Mouse (Mus musculus) myocyte (in vitro differentiated cells): ENCODE results near the gene Mgat5b.

Experiments
- CEBPB ChIP-seq: IDR thresholded peaks from 2 replicates; pipeline ENCODE4 v1.6.1; 2011; ENCODE audit warnings: mild to moderate bottlenecking, moderate library complexity; ENCODE audit not compliant: poor library complexity, insufficient read depth, severe bottlenecking
- E2F4 ChIP-seq: IDR thresholded peaks from one replicate; pipeline ENCODE4 v1.6.1; 2011; ENCODE audit warnings: mild to moderate bottlenecking, control low read depth, moderate library complexity; ENCODE audit not compliant: insufficient read depth
- MAX ChIP-seq: IDR thresholded peaks from one replicate; pipeline ENCODE4 v1.6.1; 2011; ENCODE audit warnings: low read depth, mild to moderate bottlenecking, control low read depth
- MYOD1 ChIP-seq, 3 experiments: IDR thresholded peaks; one replicate each; pipeline ENCODE4 v1.6.1; 2011; ENCODE audit warnings: control low read depth in 2 of 3, low read depth in 2 of 3, mild to moderate bottlenecking in 2 of 3, moderate library complexity in 1 of 3; ENCODE audit not compliant: insufficient read length in 2 of 3, control insufficient read depth in 1 of 3
- MYOG ChIP-seq, 3 experiments: IDR thresholded peaks; one replicate each; pipeline ENCODE4 v1.6.1; 2011; ENCODE audit warnings: control low read depth in 2 of 3, low read depth in 2 of 3, mild to moderate bottlenecking in 2 of 3; ENCODE audit not compliant: insufficient read length in 2 of 3, control insufficient read depth in 1 of 3, insufficient read depth in 1 of 3
- POLR2A ChIP-seq: IDR thresholded peaks from one replicate; pipeline ENCODE4 v1.6.1; 2011; ENCODE audit warnings: low read depth, mild to moderate bottlenecking, control low read depth, moderate library complexity; ENCODE audit not compliant: insufficient read length
- POLR2AphosphoS2 ChIP-seq: IDR thresholded peaks from one replicate; pipeline ENCODE4 v1.6.1; 2011; ENCODE audit warnings: low read depth, control low read depth; ENCODE audit not compliant: insufficient read length
- REST ChIP-seq: IDR thresholded peaks from one replicate; pipeline ENCODE4 v1.6.1; 2011; ENCODE audit warnings: mild to moderate bottlenecking, control low read depth, moderate library complexity; ENCODE audit not compliant: insufficient read depth, insufficient read length
- SRF ChIP-seq: IDR thresholded peaks from one replicate; pipeline ENCODE4 v1.6.1; 2011; ENCODE audit warnings: low read depth; ENCODE audit not compliant: control insufficient read depth, insufficient read length
- TCF12 ChIP-seq: IDR thresholded peaks from one replicate; pipeline ENCODE4 v1.6.1; 2011; ENCODE audit warnings: mild to moderate bottlenecking, control low read depth; ENCODE audit not compliant: poor library complexity, insufficient read depth, severe bottlenecking
- TCF3 ChIP-seq: IDR thresholded peaks from one replicate; pipeline ENCODE4 v1.6.1; 2011; ENCODE audit warnings: low read depth, control low read depth; ENCODE audit not compliant: insufficient read length
- USF1 ChIP-seq: IDR thresholded peaks from one replicate; pipeline ENCODE4 v1.6.1; 2011; ENCODE audit warnings: low read depth, mild to moderate bottlenecking, control low read depth, moderate library complexity

DNA sequence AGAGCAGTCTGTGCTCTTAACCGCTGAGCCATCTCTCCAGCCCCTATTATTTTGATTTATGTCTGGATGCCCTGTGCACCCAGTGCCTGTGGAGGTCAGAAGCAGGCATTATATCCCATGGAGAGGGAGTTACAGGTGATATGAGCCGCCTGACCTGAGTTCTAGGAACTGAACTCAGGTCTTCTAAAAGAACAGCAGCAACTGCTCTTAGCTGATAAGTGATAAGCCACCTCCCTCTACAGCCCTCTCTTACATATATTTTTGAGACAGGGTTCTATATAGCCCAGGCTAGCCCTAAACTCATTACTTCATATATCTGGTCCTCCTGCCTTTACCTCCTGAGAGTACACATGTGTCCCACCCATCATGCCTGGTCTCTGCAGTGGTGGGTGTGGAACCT, 102.4 kb downstream of the Mgat5b start:
- TF ChIP-seq TCF12 (no peak), POLR2A (no peak), POLR2AphosphoS2 (no peak), USF1 (no peak), MAX (no peak), SRF (no peak), E2F4 (no peak), CEBPB (no peak), TCF3 (no peak), REST (no peak), MYOD1 (IDR thresholded peaks at IDR 0.05; ENCODE audit: control insufficient read depth in 1 of 3, insufficient read length in 2 of 3, low read depth in 2 of 3) (no peak), MYOG (IDR thresholded peaks at IDR 0.05; ENCODE audit: control insufficient read depth in 1 of 3, insufficient read depth in 1 of 3, insufficient read length in 2 of 3, low read depth in 2 of 3) (no peak)
